Mouse (Mus musculus) heart, postnatal 10 days (tissue): ENCODE results near the gene Zxdc. TPM values are rescaled to one million over a fixed set of nuclear protein-coding genes. Genes with fewer than 3 reads are reported as not detected.

Experiments
- DNase-seq, 2 experiments: peaks; one replicate each; pipeline ENCODE4 v3.0.0; 2021
- intact Hi-C: fragments of 180-260 bp; cut with DNase I; formaldehyde crosslinking; loops from one replicate; pipeline ENCODE4 v1.15.1; 2025
- total RNA-seq, 2 experiments: library from RNA; stranded (reverse); gene quantifications; 2 replicates each; pipeline ENCODE4 v1.2.3; 2021

Zxdc gene
- total RNA-seq, 2 experiments from 2014 or later = 15.7 to 18.0 TPM

- DNase-seq = no peak
- intact Hi-C loops = loop anchor here (5.0 kb wide), 1 partner anchor 125 kb away; no protein-coding TSS in a partner anchor
Observed at GRCm38 (mm10) chr6:90437041-90437440, 67.7 kb downstream of the Zxdc start.

GRCm38 (mm10) chr6:90446883-90447282 lies 77.6 kb downstream of the Zxdc start:
- DNase-seq = no peak
- intact Hi-C loops = no loop called here

- intact Hi-C loops = loop anchor here (1.0 to 5.0 kb wide), 3 partner anchors 65 to 127 kb away; no protein-coding TSS in a partner anchor
- peak; percentile 92 to 96 for DNase-seq
Observed at GRCm38 (mm10) chr6:90450179-90450578, 80.9 kb downstream of the Zxdc start.

- intact Hi-C loops = loop anchor here (1.0 to 5.0 kb wide), 3 partner anchors 65 to 127 kb away; no protein-coding TSS in a partner anchor
- peak; percentile 84 to 88 for DNase-seq
Observed at GRCm38 (mm10) chr6:90450697-90451096, 81.4 kb downstream of the Zxdc start.

GRCm38 (mm10) chr6:90451512-90451911 lies 82.2 kb downstream of the Zxdc start:
- intact Hi-C loops = loop anchor here (5.0 kb wide), 1 partner anchor 126 kb away; no protein-coding TSS in a partner anchor
- DNase-seq = no peak

- intact Hi-C loops = loop anchor here (5.0 kb wide), 1 partner anchor 125 kb away; no protein-coding TSS in a partner anchor
Observed at GRCm38 (mm10) chr6:90452603-90453002, 83.3 kb downstream of the Zxdc start.

More at GRCm38 (mm10) chr6:90452603-90453002, 83.3 kb downstream of the Zxdc start:
- DNase-seq = no peak

Other genes with a start within 250 kb of the Zxdc start
- not detected for gene Vmn1r51, start 246.9 kb upstream of the Zxdc start, total RNA-seq
- gene Vmn1r52, start 194.7 kb upstream of the Zxdc start, total RNA-seq = not detected
- not detected for gene V1ra8, start 166.7 kb upstream of the Zxdc start, total RNA-seq
- not detected for gene Vmn1r53, start 145.1 kb upstream of the Zxdc start, total RNA-seq
- gene Vmn1r54, start 123.2 kb upstream of the Zxdc start, total RNA-seq = not detected
- not detected for gene BC048671, start 68.3 kb upstream of the Zxdc start, total RNA-seq
- gene Chst13, start 44.3 kb upstream of the Zxdc start, total RNA-seq = not detected
- not detected for gene Uroc1, start 36.2 kb upstream of the Zxdc start, total RNA-seq
- under 1 TPM in 1 of 2 experiments, not detected in 1; 0.41 TPM for gene Cfap100, start 59.3 kb downstream of the Zxdc start, total RNA-seq
- 10 to 100 TPM; 15.6 to 38.7 TPM for gene Klf15, start 93.1 kb downstream of the Zxdc start, total RNA-seq
- 1 to 10 TPM; 1.0 to 2.2 TPM for gene Aldh1l1, start 116.9 kb downstream of the Zxdc start, total RNA-seq
- 10 to 100 TPM; 38.5 to 40.4 TPM for gene Slc41a3, start 235.2 kb downstream of the Zxdc start, total RNA-seq